Mouse (Mus musculus) retina, postnatal 1 day (tissue): ENCODE results near the gene Hexim2.

Experiments used
- DNase-seq: peaks from one replicate; pipeline ENCODE4 v3.0.0-alpha.2; 2012

The Hexim2 gene

DNA sequence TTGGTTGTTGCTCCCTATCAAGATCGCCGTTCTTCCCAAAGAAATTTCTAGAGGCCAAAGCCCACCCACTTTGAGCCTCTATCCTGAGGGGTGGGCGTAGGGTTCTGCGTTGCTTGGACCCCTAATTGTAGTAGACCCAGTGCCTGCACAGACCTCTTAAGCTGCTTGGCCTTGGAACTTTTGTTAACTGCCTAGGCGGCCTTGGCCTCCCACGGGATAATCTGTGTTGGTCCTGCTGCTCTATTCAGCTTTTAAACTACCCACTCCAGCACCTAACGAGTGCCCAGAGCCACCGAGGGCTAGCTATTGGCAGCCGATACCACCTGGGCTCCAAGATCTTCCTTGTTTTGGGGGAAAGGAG lies 19.7 kb upstream of the Hexim2 start:
- no peak for DNase-seq

DNA sequence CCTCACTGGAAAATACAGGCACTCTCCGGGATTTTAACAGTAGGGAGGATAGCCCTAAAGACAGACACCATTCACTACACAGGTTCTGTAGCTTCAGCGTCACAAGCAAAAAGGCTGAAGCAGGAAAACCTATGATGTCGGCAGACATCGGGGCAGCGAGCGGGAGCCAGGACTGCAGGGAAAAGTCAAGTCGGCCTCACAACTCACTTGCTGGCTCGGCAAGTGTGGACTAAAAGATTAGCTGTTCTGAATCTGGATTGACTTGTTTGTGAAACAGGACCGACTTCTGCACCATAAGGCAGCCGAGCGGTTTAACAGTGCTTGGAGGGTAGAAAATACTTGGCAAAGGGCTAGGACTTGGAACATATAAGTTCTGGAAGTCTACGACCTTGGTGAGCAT lies 19.2 kb upstream of the Hexim2 start:
- DNase-seq = no peak

DNA sequence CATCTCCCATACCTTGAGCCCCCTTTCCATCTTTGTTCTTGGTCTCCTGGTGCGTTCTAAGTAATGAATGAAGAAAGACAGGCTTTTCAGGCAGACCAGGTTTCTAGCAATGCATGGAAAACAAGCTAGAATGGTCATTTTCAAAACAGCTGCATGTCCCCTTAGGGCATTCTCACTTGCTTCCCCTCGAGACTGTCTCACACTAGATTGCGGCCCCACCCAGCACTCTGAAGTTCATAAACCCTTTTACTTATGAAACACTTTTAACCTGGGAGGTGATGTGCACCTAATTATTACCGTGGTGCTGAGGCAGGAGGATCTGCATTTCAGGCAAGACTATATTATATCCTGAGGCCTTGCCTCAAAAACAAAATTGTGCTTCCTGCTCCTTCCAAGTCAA lies 18.5 kb upstream of the Hexim2 start:
- DNase-seq = no peak

DNA sequence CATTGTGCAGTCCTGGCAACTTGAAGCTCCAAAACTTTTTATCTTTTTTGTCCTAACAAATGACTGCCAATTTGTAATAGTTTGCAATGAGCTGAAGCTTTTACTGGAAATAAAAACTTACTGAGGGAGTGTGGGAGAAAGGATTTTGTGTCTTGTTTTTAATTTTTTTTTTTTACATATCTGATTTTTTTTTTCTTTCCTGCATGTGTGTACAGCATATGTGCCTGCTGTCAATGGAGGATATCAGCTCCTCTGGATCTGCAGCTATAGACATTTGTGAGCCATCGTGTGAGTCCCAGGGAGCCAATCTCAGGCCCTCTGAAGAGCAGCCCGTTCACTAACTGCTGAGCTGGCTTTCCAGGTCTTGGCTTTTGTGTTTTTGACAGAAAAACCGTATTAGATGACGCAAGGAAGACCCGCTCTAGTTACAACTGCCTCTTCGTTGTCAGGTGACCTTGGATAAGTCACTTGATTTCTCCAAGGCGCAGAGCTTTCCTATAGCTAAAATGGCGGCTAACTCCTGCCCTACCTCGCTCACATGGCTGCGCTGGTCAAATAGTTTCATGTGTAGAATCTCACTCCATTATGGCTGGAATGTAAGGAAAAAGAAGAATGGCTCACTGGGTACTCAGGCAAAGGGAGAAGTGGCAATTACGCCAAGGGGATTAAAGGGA lies 17.8 kb upstream of the Hexim2 start:
- DNase-seq = no peak

DNA sequence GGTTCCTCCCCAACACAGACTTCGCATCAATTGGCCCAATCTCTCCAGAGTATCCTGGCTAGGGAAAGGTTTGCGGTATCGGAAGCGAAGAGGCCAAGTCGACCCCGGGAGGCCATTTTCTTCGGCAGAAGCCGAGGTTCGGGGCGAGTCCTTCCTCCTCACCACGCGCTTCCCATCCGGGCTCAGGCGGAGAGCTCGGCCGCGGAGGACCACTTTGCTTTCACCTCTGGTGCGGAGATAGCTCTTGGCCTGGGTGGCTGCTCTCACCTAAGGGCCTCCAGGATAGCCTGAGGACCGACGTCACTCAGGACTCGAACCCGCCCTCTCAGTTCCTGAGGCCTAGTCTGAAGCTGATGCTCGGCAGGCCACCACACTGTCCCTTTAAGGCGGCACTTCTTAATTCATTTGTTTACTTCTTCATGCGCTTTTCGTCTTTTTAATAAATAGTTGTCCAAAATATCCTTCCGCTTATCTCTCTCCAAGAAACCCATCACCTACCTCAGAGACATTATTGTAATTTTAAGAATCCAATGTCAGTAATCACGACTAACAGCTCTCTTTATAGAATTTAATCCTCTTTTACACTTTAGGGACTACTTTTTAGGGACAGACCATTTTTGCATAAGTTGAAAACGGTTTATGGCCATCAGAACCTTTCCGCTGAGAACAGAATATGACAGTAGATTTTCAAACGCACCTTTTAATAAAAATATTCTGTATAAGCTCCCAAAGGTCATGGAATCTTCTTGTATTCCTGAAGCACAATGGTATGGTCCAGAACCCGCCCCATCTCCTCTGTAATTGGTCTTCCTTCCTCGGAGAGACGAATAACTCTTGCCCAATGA lies 16.8 kb upstream of the Hexim2 start:
- peak; percentile 94 for DNase-seq

DNA sequence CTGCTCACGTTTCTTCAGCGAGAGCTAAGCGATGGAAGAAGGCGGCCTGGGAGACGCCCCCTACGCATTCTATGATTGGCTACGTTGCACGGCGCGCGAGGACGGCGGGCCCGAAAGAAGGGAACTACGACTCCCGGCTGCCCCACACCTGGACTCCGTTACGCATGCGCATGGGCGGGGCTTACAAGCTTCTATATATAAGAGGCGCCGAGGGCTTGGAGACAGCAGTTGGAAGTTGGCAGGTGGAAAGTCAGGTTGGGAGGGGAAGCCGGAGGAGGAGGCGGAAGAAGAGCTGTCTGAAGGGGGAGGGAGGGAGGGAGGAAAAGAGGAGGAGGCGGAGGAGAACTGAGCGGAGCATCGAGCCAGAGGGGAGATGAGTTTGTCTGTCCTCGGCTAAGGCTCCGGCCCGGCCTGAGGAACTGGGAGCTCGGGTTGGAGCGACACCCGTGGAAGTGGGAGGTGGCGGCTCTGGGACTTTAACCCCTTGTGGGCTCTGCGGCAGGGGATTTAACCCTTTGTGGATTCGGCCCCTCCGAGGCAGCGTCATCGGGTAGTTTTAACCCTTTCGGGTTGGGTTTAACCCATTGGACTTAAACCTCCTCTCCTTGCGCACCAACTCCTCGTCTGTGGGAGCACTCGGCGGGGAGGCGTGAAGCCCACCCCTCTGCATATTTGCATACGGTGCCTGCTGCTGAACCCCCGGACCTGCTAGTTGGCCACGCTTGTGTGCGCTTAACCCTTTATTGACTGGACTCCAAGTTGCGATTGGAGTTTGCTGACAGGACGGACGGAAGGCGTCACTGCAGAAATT lies 16.0 kb upstream of the Hexim2 start, which contains the start of gene Hexim1:
TSS of gene Hexim1 (plus strand) at position 224 of the 811 bp plus-strand sequence.
- peak; percentile 100 for DNase-seq

DNA sequence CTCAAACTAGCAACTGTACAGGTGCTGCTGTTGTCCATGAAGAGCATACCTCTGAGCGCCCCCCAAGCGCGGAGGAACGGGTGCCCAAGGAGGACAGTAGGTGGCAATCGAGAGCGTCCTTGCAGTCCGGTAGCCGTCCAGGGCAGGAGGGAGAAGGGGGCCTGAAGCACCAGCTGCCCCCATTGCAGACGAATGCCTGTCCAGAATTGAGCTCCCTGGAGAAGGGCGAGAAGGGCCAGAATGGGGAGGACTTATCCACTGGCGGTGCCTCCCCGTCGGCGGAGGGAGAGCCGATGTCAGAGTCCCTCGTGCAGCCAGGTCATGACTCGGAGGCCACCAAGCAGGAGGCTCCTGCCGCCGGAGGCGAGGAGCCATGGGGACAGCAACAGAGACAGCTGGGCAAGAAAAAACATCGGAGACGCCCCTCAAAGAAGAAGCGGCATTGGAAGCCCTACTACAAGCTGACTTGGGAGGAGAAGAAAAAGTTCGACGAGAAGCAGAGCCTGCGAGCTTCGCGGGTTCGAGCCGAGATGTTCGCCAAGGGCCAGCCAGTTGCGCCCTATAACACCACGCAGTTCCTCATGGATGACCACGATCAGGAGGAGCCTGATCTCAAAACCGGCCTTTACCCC lies 15.2 kb upstream of the Hexim2 start:
- DNase-seq = peak; percentile 88

DNA sequence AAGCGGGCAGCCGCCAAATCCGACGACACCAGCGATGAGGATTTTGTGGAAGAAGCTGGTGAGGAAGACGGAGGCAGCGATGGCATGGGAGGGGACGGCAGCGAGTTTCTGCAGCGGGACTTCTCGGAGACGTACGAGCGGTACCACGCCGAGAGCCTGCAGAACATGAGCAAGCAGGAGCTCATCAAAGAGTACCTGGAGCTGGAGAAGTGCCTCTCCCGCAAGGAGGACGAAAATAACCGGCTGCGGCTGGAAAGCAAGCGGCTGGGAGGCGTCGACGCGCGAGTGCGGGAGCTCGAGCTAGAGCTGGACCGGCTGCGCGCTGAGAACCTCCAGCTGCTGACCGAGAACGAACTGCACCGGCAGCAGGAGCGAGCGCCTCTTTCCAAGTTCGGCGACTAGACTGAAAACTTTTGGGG lies 14.6 kb upstream of the Hexim2 start:
- DNase-seq = peak; percentile 57

DNA sequence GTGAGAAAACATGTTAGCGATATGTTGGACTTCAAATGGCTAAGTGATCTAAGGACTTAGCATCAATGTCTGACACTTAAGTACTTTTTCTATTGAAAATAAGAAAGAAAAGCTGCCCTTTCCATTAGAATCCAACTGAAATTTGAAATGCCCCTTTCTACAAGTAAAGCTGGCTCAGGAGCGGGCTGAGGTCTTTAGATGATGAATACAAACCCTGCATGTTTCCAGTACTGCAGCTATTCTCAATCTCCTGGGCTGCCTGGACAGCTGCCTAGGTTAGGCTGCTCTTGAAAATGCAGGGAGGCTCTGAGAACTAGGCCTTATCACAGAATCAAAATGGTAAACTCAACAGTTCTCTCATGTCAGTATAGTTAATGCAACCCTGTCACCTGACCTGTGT lies 13.4 kb upstream of the Hexim2 start:
- DNase-seq = no peak

DNA sequence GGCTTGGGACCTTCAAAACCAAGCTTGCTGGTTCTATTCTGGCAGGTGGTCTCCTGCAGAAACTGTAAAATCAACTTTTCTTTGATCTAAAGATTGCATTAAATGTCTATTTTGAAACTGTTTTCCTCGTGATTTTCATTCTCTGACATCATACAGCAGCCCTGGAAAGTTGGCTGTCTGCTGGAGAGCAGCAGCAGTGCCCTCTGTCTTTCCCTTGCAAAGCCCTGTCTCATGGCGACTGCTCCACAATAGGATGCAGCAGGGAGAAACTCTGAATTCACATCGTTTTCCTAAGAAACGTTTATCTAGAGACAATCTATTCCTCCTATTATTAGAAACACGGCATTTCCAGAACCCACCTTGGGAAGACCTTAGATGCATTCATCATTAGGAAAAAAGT lies 12.6 kb upstream of the Hexim2 start:
- no peak for DNase-seq

DNA sequence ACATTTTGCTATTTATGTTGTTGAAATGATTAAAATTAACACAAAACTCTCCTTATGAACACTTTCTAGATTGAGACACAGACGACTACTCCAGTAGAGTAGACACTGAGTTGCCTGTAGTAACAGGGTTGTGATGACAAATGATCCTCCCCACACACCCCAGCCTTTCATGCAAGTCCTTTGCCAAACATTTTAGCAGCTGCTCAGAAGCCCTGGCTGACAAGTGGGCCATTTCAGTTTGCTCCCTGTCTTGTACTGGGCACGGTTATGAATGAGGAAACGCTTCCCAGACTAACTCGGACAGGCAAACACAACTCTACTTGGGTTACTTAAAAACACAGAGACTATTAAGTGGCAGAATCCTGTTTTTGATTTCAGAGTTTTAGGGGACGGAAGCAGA lies 11.9 kb upstream of the Hexim2 start:
- no peak for DNase-seq

DNA sequence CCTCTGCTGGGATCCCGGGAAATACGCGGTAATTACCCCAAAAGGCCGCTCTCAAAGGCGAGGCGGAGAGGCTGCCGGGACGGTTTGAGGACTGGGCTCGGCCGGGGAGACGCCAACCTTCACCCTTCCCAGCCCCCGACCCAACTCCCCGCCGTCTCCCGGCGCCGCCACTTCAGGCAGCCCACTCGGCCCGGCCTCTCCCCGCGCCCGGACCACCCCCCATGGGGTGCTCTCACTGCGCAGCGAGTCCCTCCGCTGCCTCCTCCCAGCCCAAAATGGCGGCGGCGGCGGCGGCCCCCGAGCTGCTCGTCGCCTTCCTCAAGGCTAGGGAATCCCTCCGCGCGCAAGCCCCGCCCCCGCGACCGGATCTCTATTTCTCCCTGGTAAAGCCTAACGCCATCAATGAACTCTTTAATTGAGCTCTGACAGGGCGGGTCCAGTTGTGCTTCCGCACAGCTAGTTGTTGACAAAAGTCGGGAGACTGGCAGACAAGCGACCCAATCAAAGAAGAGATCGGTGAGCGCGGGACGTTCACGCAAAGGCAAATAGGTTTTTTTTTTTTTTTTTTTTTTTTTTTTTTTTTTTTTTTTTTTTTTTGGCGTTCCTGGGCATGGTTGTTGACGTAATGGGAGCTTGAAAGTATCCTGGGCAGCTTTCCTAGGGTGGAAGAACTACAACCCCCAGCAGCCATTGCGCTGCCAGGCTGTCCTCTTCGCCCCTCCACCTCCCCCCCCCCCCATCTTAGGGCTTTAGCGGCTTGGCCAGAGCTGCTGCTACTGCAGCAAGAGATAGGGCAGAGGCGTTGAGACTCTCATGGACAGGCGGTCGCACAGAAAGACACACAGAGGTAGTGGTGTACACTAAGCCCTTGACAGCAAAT lies 587 bp downstream of the Hexim2 start:
- DNase-seq = peak; percentile 100

DNA sequence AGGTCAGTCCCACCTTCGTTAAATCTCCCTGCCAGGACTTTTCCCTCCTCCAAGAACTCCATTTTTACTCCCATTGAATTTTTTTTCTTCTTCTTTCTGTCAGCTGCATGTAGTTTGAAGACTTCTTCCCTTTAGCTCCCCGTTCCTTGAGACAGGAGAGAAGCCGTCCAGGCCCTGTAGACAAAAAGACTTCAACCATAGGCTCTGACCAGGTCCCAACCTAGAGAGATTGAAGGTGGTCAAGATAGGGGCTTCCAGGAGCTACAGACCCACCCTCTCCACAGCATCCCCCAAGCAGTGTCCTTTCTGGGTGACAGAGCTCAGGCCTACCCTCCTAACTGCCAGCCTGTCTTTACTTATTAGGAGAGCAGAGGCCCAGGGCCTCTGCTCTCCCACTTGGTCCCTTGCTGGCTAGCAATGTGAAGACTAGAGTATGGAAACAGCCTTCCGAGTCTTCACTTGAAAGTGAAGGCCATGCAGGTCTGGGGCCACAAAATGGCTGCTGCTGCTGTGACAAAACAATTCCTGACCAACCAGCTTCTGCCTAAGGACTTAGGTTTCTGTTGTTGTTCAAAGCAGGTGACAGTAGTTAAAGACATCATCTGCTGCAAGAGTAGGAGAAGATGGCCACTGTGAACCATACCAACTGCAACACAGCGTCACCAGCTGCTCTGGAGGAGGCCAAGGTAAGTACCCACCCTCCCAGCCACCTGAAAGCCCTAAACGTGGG lies 1.4 kb downstream of the Hexim2 start:
- DNase-seq = peak; percentile 40

DNA sequence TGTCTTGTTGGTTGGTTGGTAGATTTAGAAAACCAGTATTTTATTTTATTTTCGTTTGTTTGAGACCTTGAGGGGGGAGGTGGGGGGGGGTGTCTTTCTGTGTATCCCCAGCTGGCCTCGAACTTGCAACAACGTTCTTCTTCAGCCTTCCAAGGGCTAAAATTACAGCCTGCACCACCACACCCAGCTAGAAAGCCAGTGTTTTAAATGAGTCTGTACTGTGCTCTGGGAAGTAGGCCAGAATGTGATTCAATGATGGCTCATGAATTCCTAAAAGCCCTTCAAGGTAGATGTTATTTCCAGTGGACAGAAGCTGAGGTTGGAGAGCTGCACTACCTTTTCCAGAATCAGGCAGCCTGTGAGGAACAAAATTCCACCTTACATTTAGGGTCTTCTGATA lies 2.0 kb downstream of the Hexim2 start:
- DNase-seq = no peak

DNA sequence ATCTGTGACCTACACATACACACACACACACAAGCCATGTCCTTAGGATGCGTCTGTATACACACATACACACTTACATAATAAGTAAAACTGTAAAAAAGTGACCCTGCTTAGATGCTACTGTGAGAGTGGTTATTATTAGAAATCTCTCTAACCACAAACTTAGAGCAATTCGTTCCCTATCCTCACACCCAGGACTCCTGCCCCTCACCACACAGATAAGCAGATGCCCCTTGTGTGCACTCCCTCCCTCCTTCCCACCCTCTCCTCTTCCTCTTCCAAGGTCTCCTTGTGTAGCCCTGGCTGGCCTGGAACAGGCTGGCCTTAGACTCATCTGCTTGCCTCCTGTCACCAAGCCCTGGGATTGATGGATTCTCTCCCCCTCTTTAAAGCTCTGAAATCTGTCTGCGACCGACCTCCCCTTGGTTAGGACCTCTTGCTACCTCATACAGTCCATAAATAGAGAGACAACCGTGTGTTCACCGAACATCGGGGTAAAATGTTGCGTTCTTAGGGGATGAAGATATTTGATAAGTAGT lies 3.9 kb downstream of the Hexim2 start:
- no peak for DNase-seq

DNA sequence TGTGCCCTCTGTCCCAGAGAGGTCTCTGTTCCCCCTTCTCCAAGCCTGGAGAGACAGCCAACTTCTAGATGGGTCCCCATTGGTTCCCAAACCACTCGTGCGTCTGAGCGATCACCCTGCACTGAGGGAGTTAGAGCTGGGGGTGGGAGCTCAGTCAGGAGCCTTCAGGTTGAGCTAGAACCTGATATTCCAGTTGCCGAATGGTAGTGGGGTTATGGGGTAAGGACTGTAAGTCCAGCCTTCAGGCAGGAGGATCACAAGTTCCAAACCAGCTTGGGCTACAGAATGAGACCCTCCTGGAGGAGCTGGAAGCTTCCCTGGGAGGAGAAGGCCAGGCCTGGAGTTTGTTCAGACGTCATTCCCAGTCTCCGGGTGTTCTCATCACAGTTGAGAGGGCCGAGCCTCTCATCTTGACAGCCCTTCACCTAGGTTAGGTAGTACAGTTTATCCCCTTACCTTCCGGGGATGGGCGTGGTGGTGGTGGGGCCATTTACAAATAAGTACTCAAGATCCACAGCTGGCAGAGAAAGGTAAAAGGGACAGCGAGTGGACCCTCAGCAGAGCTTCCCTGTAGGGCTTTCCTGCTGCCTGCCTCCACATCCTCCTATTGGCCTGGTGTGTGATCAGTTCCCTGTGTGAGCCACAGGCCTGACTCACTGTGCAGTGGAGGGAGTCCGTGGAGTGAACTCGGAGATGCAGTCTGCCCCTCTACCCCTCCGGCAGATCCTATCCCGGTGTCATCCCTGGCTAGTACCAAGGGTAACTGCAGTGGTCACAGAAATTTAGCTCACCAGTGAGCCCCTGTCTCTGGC lies 7.9 kb downstream of the Hexim2 start:
- DNase-seq = no peak

DNA sequence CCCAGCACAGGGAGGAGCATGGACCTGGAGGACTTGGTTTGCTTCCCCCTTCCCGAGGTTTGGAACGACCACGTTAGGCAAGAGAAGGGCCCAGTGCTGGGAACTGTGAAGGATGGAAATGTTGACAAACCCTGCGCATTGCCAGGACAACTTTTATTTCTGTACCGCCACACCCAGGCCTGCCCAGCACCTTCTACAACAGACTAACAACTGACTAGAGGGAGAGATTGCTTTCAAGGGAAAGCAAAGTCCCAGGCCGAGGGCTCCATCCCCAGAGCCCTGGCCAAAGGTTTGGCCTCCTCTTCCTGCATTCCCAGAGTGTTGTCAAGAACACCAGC lies 8.5 kb downstream of the Hexim2 start:
- DNase-seq = no peak

DNA sequence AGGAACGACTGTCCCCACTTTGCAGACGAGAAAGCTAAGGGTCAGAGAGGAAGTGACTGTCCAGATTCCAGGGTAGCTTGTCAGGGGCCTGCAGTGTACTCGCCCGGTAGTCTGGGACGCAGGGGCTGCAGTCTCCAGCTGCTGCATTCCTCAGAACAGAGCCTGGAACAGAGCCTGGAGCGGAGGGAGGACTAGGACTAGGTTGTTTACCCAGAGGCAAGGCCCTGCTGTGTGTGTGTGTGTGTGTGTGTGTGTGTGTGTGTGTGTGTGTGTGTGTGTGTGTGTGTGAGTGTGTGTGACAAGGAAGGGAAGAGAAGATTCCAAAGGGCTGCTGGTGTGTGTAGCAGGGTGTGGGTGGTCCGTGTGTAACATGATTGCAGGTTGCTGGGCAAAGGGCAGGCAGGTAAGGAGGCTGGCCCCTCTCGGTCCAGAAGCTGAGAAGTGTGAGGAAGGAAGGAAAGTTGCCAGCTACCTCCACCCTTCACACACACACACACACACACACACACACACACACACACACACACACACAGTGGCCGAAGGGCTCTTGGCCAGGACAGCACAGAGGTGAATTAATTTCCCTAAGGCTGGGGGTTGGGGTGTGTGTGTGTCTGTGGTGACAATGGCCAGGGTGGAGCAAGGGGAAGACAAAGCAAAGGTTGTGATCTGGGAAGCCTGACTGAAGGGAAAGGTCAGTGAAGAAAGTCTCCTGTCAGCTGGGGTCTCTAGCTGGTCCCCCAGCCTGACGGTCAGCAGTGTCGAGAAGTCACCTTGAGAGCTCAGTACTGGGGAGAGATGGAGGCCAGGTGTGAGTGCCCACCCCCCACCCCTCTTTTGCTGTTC lies 9.1 kb downstream of the Hexim2 start:
- peak; percentile 26 for DNase-seq

DNA sequence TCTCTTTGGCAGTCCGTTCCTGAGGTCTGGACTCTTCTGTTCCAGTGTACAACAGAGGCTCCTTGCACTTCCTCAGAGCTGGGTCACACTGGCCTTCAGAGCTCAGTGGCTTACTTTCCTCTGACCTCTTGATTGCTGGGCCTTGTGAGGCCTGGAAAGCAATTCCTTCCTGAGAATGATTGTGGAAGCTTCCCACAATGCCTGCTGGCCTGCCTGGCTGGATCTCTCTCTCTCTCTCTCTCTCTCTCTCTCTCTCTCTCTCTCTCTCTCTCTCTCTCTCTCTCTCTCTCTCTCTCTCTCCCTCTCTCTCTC lies 9.7 kb downstream of the Hexim2 start:
- DNase-seq = no peak
